Mouse (Mus musculus): Measurements from ENCODE around the gene Dpep3.

Dpep3 gene

GRCm38 (mm10) chr8:105971019-105971720 is 8.1 kb downstream of the Dpep3 start:
- no peak for DNase-seq

- DNase-seq, result no peak
Measured at GRCm38 (mm10) chr8:105969367-105969766, 9.9 kb downstream of the Dpep3 start.

- DNase-seq, result no peak
Measured at GRCm38 (mm10) chr8:105966692-105967311, 12.4 kb downstream of the Dpep3 start.

- peak; percentile 73 to 90 for DNase-seq
Measured at GRCm38 (mm10) chr8:105965905-105966341, 13.3 kb downstream of the Dpep3 start, which contains the start of gene Slc12a4. Slc12a4 (minus strand) TSS chr8:105966097.

- DNase-seq, result peak; percentile 36 to 69
Measured at GRCm38 (mm10) chr8:105965266-105965904, 13.8 kb downstream of the Dpep3 start.

GRCm38 (mm10) chr8:105964506-105965265 is 14.5 kb downstream of the Dpep3 start:
- DNase-seq, result no peak

- DNase-seq, result no peak
Measured at GRCm38 (mm10) chr8:105961536-105961935, 17.7 kb downstream of the Dpep3 start.

- DNase-seq, result no peak
Measured at GRCm38 (mm10) chr8:105961101-105961500, 18.1 kb downstream of the Dpep3 start.

GRCm38 (mm10) chr8:105959350-105959749 is 19.9 kb downstream of the Dpep3 start:
- DNase-seq, result peak; percentile 88 to 90

GRCm38 (mm10) chr8:105957813-105958212 is 21.4 kb downstream of the Dpep3 start:
- DNase-seq, result peak; percentile 69 to 82

- no peak for DNase-seq
Measured at GRCm38 (mm10) chr8:105956556-105956955, 22.7 kb downstream of the Dpep3 start.

- peak; percentile 37 to 52 for DNase-seq
Measured at GRCm38 (mm10) chr8:105951057-105951659, 28.1 kb downstream of the Dpep3 start.

GRCm38 (mm10) chr8:105949350-105949749 is 29.9 kb downstream of the Dpep3 start:
- DNase-seq, result peak in 1 of 2 experiments; percentile 65

GRCm38 (mm10) chr8:105943321-105943739 is 35.9 kb downstream of the Dpep3 start, which contains the start of gene Lcat:
Lcat (minus strand) TSS chr8:105943382.
- no peak for DNase-seq

- no peak for DNase-seq
Measured at GRCm38 (mm10) chr8:105942542-105942941, 36.7 kb downstream of the Dpep3 start.

- no peak for DNase-seq
Measured at GRCm38 (mm10) chr8:105942026-105942425, 37.2 kb downstream of the Dpep3 start.

GRCm38 (mm10) chr8:105938306-105938669 is 40.9 kb downstream of the Dpep3 start, which contains the start of gene Psmb10:
Psmb10 (minus strand) TSS chr8:105938444.
- peak; percentile 33 to 64 for DNase-seq

GRCm38 (mm10) chr8:105937496-105938305 is 41.5 kb downstream of the Dpep3 start:
- DNase-seq, result peak; percentile 58 to 65

- peak; percentile 95 to 96 for DNase-seq
Measured at GRCm38 (mm10) chr8:105936866-105937475, 42.3 kb downstream of the Dpep3 start.

- no peak for DNase-seq
Measured at GRCm38 (mm10) chr8:105935863-105936603, 43.2 kb downstream of the Dpep3 start.

Measured in kidney, postnatal 36 days (tissue).